Mouse (Mus musculus): ENCODE results near the gene Gbp8. TPM values are rescaled to one million over a fixed set of nuclear protein-coding genes. Genes with fewer than 3 reads are reported as not detected.
"Not testable (repeated sequence)": the region's sequence is repeated elsewhere in the genome, so short reads cannot be mapped to it uniquely, and the experiment has no call there.

The Gbp8 gene
- total RNA-seq (2021), result under 1 TPM; 0.26 to 0.40 TPM

DNA sequence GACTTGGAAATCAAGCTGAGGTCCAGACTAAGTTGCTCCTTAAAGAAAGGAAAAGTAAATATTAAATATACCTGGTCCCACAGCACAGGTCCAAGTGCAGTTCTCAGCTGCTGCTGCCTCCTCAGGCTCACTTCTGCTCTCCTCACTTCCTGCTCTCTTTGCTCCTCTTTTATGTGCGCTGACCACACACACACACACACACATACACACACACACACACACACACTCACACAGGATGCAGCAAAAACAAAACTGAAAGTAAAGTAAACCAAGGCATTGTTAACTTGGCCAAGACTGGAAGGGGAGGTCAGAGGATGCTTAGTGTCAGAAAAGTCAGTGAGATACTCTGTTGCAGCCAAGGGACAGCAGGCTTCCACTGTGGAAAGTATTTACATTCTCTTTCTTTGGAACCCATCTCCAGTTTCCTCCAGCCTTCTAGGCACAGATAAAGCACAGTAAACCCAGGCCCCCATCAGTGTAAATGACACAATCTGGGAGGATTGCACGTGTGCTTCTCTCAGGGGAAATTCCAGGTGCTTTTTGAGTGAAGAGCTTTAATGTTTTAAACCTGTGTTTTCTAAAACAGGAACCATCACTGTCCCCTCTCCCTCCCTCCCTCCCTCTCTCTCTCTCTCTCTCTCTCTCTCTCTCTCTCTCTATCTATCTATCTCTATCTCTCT is at the start of gene Gbp8, which contains the start of the genes Gbp9 and Gbp4:
Gbp8 (minus strand) TSS at position 132 of the 680 bp plus-strand sequence.
Gbp9 (minus strand) TSS at position 131 of the 680 bp plus-strand sequence.
Gbp4 (minus strand) TSS at position 178 of the 680 bp plus-strand sequence.
- peak; percentile 32 to 36 for DNase-seq
- intact Hi-C loops (cut with DNase I), result not testable (repeated sequence)

GRCm38 (mm10) chr5:105181446-105181845 is 42.1 kb upstream of the Gbp8 start:
- no peak for DNase-seq
- intact Hi-C loops (cut with DNase I), result loop anchor here (2.0 to 10.0 kb wide), 2 partner anchors 19 to 197 kb away; partner anchors contain the start of gene Abcg3

DNA sequence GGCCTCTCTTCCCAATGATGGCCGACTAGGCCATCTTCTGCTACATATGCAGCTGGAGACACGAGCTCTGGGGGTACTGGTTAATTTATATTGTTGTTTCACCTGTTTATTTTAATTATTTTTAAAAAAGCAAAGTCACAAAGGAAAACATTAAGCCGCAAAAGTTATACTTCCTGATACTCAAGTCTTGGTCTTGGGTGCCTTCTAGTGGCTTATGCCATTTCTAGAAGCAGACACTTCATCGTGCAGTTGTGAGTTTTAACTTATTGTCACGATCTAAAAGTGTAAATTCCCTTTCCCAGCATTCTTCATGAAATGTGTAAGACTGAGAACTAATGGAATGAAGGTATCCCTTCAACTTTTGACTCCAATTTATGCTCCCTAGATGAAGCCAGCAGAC is 17.2 kb upstream of the Gbp8 start:
- DNase-seq, result no peak
- intact Hi-C loops (cut with DNase I), result no loop called here

DNA sequence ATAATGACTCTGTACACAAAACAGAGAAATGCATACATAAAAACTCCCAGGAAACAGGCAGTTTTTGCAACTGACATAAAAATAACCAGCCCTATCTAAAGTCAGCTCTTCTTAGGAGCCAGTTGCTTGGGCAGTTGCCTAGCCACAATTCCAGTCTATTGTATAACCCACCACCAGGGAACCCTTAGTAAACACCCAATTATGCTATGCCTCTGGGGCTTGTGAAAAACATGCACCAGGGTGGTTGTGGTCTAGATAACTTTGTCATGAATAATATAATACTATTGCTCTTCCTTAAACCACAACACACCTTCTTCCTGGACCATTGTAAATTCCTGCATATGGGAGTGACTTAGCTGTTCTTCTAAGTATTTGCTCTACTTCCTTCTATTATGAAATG is 14.7 kb upstream of the Gbp8 start:
- DNase-seq, result no peak
- intact Hi-C loops (cut with DNase I), result no loop called here

- DNase-seq, result not testable (repeated sequence)
- intact Hi-C loops (cut with DNase I), result loop anchor here (5.0 kb wide), 1 partner anchor 36 kb away; no protein-coding TSS in a partner anchor
These were observed 8.7 kb upstream of the Gbp8 start for GRCm38 (mm10) chr5:105148062-105148461.

GRCm38 (mm10) chr5:105146447-105146846 is 7.1 kb upstream of the Gbp8 start:
- peak; percentile 26 to 34 for DNase-seq
- intact Hi-C loops (cut with DNase I), result loop anchor here (5.0 kb wide), 1 partner anchor 34 kb away; no protein-coding TSS in a partner anchor

DNA sequence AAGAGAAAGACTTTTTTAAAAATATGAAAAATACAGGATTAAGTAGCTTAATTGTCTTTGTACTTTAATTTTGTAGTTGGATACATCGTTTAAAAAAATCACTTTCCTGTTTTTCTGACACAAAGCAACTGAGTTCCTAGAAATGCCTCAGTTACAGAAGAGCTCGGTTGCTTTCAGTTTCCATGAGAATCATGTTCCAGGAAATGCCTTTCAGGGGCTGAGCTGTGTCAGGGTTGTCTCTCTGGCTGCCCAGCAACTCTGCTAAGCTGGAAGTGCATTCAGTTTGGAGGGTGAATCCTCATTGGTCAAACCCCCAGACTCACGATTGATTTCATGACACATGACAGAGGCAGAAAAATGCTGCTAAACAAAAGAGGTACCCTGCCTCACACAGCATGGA is 6.4 kb upstream of the Gbp8 start:
- peak in 1 of 2 experiments; percentile 25 for DNase-seq
- intact Hi-C loops (cut with DNase I), result loop anchor here (5.0 kb wide), 1 partner anchor 33 kb away; no protein-coding TSS in a partner anchor

- intact Hi-C loops (cut with DNase I); DNase-seq: not testable (repeated sequence)
These were observed 910 bp upstream of the Gbp8 start for GRCm38 (mm10) chr5:105140089-105140810.

- peak in 1 of 2 experiments; percentile 12 for DNase-seq
- intact Hi-C loops (cut with DNase I), result no loop called here
These were observed 434 bp downstream of the Gbp8 start for GRCm38 (mm10) chr5:105138906-105139305.

DNA sequence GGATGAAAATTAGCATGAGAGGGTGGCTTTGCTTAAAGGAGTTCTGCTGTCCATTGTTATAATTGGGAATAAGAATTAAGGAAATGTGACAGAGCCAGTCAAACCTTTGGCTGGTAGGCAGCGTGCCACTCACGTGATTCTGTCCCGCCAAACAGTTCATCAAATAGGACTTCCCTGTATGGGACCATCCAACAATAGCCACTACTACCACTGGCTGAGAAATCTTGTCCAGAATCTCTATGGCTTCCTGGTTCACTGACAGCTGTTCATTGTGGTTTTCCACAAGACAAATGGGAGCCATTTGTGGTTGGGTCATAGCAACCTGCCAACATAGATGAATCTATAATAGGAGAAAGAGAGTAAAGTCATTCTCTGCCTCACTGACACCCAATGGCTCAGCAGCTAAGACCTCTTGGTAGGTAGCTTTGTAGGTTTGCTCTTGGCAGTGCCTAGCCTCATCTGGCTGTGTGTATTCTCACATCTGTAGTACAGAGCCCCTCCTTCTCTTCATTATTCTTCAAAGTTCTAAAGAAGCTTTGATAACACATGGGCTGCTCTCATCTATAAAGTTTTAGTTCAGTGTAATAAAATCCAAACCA is 2.5 kb downstream of the Gbp8 start:
- DNase-seq; intact Hi-C loops (cut with DNase I): not testable (repeated sequence)

- DNase-seq; intact Hi-C loops (cut with DNase I): not testable (repeated sequence)
These were observed 17.6 kb downstream of the Gbp8 start for GRCm38 (mm10) chr5:105121731-105122130.

GRCm38 (mm10) chr5:105115740-105116139 is 23.6 kb downstream of the Gbp8 start:
- intact Hi-C loops (cut with DNase I), result no loop called here
- no peak for DNase-seq

GRCm38 (mm10) chr5:105114696-105115095 is 24.6 kb downstream of the Gbp8 start:
- DNase-seq, result no peak
- intact Hi-C loops (cut with DNase I), result loop anchor here (5.0 kb wide), 1 partner anchor 33 kb away; no protein-coding TSS in a partner anchor

DNA sequence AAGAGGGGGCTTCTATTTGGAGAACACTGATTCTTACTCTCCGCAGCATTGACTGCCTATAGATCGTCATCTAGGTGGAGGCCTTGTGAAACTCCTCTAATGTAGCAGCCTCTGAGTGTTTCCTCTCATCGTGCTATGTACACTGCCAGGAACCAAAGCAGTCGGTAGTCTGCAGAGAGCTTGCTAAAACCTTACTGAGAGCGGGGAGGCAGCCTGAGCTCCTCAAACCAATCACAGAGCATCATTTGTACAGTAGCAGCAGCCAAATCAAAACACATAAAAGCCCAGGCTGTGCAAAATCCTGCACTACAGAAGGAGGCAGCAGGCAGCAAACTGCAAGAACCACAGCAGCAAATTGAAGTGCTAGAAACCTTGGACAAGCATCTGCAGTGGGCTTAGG is 25.7 kb downstream of the Gbp8 start:
- intact Hi-C loops (cut with DNase I), result loop anchor here (5.0 kb wide), 1 partner anchor 34 kb away; no protein-coding TSS in a partner anchor
- no peak for DNase-seq

DNA sequence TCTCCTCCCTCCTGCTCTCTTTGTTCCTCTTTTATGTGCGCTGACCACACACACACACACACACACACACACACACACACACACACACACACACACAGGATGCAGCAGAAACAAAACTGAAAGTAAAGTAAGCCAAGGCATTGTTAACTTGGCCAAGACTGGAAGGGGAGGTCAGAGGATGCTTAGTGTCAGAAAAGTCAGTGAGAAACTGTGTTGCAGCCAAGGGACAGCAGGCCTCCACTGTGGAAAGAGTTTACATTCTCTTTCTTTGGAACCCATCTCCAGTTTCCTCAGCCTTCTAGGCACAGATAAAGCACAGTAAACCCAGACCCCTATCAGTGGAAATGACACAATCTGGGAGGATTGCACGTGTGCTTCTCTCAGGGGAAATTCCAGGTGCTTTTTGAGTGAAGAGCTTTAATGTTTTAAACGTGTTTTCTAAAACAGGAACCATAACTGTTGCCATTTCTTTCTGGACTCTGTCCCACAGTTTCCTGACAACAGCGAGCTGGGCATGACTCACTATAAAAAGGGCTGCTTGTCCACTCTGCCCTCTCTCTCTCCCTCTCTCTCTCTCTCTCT is 29.0 kb downstream of the Gbp8 start:
- DNase-seq, result peak; percentile 71 to 75
- intact Hi-C loops (cut with DNase I), result loop anchor here (5.0 kb wide), 1 partner anchor 37 kb away; no protein-coding TSS in a partner anchor

- DNase-seq, result peak; percentile 21 to 25
- intact Hi-C loops (cut with DNase I), result loop anchor here (5.0 kb wide), 1 partner anchor 38 kb away; no protein-coding TSS in a partner anchor
These were observed 29.6 kb downstream of the Gbp8 start for GRCm38 (mm10) chr5:105109775-105110174.

- intact Hi-C loops (cut with DNase I); DNase-seq: not testable (repeated sequence)
These were observed 33.7 kb downstream of the Gbp8 start for GRCm38 (mm10) chr5:105105689-105106088.

GRCm38 (mm10) chr5:105081900-105082299 is 57.4 kb downstream of the Gbp8 start:
- intact Hi-C loops (cut with DNase I), result no loop called here
- DNase-seq, result no peak

- DNase-seq; intact Hi-C loops (cut with DNase I): not testable (repeated sequence)
These were observed 71.0 kb downstream of the Gbp8 start for GRCm38 (mm10) chr5:105068356-105068755.

GRCm38 (mm10) chr5:105064443-105064842 is 74.9 kb downstream of the Gbp8 start:
- DNase-seq; intact Hi-C loops (cut with DNase I): not testable (repeated sequence)

Measured in heart, postnatal 10 days (tissue).